Comparison of ENCODE assay signal across 23 mouse cellular contexts in the genomic region with DNA sequence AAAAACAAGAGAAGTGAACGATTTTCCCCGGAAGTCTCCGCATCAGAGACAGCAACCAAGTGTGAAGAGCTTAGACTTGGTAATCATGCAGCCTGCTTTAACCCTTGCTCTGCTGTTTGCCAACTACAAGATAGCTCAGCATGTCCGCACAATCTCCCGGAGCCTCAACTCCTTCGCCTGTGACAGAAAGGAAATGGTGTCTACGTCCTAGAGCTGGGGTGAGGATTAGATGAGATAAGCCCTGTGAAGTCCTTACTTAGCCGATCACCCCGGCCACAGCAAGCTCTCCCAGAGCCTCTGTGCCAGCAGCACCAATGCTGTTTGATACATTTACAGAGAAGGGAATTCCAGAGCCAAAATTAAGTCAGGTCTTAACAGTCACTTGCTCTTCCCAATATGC.
"Had no signal": no experiment of that assay in that cellular context is flagged by ENCODE, and none has a peak within 500 bp of the region (broad histone marks: within the 10 kb centered on the region; RNA-seq: fewer than 3 reads in every experiment).

No protein-coding gene starts in this region.

- H3K4me2 ChIP-seq: heart, embryonic 11.5 days; heart, embryonic 13.5 days; heart, embryonic 15.5 days; hindbrain, embryonic 13.5 days; hindbrain, embryonic 15.5 days; limb, embryonic 13.5 days; limb, embryonic 15.5 days; liver, embryonic 11.5 days had no signal

- H3K9me3 ChIP-seq: heart, embryonic 13.5 days; heart, embryonic 15.5 days; hindbrain, embryonic 13.5 days; hindbrain, embryonic 15.5 days; limb, embryonic 13.5 days; limb, embryonic 15.5 days had no signal

- H3K4me1 ChIP-seq: limb, embryonic 15.5 days had no signal

- H3K27ac ChIP-seq: heart, embryonic 13.5 days; heart, embryonic 15.5 days; hindbrain, embryonic 13.5 days; hindbrain, embryonic 15.5 days; hindbrain, postnatal 0 days; kidney, postnatal 0 days; limb, embryonic 13.5 days; limb, embryonic 15.5 days had no signal

- ATAC-seq: hindbrain, postnatal 0 days; intestine, embryonic 16.5 days had no signal

- H3K4me3 ChIP-seq: heart, embryonic 13.5 days; heart, embryonic 15.5 days; hindbrain, embryonic 13.5 days; hindbrain, embryonic 15.5 days; limb, embryonic 13.5 days; limb, embryonic 15.5 days had no signal

- H3K27me3 ChIP-seq: heart, embryonic 13.5 days; heart, embryonic 15.5 days; hindbrain, embryonic 13.5 days; hindbrain, embryonic 15.5 days; limb, embryonic 13.5 days; limb, embryonic 15.5 days had no signal

- H3K9ac ChIP-seq: heart, embryonic 13.5 days; heart, embryonic 15.5 days; hindbrain, embryonic 13.5 days; hindbrain, embryonic 15.5 days; limb, embryonic 13.5 days; limb, embryonic 15.5 days had no signal

- DNase-seq: gastrocnemius, postnatal 14 days; gastrocnemius, postnatal 36 days; heart, adult 18-20 months; heart, postnatal 14 days; heart, postnatal 36 days; kidney, adult 11 months; kidney, adult 8-10 months; kidney, postnatal 14 days; kidney, postnatal 36 days; layer of hippocampus, adult 9-11 months; layer of hippocampus, postnatal 36 days; left cerebral cortex, postnatal 4 days had no signal

- H3K36me3 ChIP-seq: heart, embryonic 13.5 days; heart, embryonic 15.5 days; hindbrain, embryonic 13.5 days; hindbrain, embryonic 15.5 days; limb, embryonic 13.5 days; limb, embryonic 15.5 days had no signal
